Mouse (Mus musculus): ENCODE data around the gene Megf6.
A peak's percentile ranks its signal among the peaks of the same experiment; 100 is the strongest.

Megf6 gene

DNA sequence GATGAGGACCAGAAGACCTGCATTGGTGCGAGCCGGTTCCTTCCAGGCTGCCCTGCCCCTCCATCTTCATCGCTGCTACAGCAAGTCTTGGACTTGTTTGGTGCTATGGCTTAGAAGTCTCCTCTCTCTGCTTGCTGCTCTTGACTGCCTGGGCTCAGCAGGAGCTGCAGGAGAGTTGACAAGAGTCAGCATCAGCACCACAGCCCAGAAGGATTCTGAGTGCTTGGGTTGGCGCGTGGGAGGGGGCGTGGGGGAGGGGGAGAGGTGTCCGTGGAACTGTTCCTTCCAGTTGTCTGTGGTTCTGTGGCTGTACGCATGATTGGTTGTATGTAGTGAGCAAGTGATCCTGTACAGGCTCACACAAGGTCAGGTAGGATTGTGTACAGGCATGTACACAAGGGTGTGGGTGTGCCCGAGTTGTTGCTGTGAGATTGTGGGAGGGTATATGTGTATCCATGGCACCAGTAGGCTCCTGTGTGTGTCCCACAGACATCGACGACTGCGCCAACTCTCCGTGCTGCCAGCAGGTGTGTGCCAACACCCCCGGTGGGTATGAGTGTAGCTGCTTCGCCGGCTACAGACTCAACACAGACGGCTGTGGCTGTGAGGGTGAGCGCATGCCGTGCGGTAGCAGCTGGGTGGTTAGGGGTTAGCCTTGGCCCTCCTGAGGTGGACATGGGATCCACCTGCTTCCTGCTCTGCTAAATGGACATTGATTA is 82.2 kb downstream of the Megf6 start:
- no peak for DNase-seq (ENCODE audit: low spot score)

DNA sequence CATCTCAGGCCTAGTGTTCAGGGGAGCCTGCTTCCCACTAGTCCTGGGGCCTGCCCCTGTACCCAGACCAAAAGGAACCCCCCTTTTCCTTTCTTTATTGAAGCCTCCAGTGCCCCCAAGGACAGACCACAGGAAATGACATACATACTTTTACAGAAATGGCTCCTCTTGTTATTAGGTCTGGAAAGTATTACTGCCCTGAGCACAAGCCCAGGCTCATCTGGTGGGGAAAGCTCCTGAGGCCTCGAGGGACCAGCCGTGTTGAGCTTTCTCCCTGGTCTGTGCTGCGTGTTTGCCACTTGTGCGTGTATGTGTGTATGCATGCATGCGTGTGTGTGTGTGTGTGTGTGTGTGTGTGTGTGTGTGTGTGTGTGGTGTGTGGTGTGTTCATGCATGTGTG is 90.2 kb downstream of the Megf6 start:
- no peak for DNase-seq (ENCODE audit: low spot score)

DNA sequence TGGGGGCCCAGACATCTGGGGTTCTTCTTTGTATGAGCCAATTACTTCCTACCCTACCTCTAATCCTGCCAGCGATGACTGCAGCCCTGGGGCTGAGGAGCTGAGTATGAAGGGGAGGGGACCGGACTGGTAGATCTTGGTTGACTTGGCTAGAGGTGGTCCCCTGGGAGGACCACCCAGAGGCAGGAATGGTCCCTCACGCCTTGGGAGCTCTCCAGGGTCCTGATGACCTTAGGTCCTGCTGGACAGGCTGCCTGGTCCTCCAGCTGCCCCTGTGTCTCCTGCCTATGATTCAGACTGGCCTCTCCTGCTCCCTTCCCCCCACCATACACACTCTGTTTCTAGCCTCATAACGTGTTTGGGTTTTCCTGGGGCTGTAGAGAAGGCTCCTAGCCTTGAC is 91.5 kb downstream of the Megf6 start:
- DNase-seq (ENCODE audit: low spot score) = no peak

DNA sequence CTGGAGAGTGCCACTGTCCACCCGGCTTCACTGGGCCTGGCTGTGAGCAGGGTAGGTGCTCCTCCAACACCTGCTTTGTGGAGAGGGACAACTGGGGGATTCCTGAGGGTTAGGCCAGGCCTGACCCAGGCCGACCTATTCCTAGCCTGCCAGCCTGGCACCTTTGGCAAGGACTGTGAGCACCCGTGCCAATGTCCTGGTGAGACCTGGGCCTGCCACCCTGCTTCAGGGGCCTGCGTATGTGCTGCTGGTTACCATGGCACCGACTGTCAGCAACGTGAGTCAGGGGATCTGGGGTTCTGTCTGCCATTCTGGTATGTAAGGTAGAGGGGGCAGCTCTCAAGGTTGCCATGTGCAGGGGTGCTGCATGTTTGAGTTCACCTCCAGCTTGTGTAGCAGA is 97.0 kb downstream of the Megf6 start:
- no peak for DNase-seq (ENCODE audit: low spot score)

DNA sequence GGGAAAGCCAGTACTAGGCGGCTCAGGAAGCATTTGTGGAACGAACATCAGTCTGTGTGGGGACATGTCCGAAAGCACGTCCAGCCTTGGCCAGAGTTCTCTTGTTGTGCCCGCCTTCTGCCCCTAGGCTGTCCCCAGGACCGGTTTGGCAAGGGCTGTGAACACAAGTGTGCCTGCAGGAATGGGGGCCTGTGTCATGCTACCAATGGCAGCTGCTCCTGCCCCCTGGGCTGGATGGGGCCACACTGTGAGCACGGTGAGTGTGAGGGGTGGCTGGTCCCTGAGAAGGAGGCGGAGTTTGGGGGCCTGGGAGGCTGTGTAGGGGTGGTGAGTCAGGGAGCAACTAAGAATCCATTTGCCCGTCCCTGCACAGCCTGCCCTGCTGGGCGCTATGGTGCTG is 99.0 kb downstream of the Megf6 start:
- DNase-seq (ENCODE audit: low spot score) = no peak

DNA sequence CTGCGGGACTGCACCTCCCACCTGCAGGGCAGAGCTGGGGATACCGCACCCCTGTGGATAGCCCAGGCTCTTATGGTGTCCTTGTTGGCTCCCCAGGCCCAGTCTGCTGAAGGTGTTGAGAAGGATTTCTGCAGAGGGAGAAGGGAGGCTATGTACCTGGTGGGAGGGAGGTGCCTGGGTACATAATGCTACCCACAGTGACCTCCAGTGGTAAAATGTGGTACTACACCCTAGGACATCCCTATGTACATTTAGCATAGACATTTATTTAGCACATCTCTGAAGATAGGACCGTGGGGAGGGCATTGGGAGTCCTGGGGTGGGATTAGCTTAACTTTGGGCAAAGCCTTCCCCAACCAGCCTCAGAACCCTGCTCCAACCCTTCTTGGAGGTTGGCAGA is 102.5 kb downstream of the Megf6 start:
- DNase-seq (ENCODE audit: low spot score) = no peak

DNA sequence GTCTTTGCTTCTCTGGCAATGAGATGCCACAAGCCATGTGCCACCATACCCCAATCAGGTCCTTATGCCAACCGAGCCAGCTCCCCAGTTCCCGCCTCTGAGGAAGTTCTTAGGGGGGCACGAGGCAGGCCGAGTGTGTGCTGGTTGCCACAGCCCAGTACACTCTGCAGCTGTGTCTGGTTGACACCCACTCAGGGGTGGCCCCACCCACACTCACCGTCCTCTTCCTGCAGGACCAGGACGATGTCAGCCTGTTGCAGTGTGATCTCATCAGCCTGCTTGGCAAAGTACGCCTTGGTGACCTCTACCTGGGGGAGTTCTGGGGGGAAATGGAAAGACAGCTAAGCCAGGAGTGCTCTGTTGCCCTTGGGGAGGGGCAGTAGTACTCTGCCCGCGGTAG is 109.0 kb downstream of the Megf6 start:
- no peak for DNase-seq (ENCODE audit: low spot score)

DNA sequence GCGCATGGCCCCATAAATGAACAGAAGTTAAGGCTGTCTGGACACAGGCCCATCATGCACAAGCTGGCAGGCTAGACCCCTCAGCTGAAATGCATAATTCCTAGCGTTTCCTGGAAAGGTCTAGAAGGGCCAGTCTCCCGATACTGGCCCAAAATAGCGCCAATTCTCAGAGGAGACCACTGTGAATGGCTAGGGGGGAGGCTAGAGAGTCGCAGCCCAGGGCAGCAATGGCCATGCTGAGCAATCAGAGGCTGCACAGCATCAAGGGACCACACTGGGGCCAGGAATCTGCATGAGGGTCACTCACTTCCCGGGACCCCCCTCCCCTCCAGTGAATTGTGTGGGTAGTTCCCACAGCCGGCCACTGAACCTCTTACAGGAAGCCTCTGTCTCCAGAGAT is 113.1 kb downstream of the Megf6 start:
- DNase-seq (ENCODE audit: low spot score) = no peak

DNA sequence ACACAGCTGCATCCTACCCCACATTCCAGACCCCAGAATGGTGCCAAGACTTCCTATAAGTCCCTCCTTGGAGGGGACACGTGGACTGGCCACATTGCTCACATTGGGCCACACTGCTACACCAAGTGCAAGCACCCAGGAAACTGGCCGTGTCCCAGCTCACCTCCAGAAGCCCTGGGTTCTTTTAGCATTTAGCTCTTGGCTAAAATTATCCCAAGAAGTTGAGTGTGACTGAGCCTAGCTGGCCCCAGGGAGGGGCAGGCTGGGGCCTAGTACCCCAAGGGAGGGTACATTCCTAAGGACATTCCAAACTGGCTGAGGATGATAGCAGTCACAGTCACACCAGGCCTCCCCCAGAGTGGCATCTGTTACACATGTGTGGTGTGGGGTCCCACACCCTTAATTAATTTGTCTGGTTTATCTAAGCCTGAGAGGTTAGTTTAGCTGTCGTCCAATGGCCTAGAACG is 123.2 kb downstream of the Megf6 start:
- DNase-seq (ENCODE audit: low spot score) = no peak

DNA sequence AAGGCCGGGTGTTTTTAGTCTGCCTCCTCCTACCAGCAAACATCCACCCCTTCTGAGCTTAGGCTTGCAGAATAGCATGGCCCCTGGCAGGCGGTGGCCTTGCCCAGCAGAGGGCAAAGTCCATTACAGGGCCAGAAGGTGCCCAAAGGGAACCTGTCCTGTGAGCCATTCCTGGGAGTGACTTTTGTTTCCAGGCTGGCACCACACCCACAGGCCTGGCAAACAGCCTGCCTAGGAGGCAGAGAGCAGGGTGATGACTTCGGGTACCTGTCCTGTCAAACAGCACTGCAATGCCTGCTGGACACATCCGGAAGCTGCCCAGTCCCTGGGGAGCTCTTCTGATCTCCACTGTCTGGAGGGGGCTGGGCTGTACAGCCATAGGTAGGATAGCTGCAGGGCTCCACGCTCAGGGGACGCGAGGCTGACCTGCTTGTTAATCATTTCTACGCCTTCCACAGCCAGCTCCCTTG is 123.8 kb downstream of the Megf6 start:
- DNase-seq (ENCODE audit: low spot score) = no peak

DNA sequence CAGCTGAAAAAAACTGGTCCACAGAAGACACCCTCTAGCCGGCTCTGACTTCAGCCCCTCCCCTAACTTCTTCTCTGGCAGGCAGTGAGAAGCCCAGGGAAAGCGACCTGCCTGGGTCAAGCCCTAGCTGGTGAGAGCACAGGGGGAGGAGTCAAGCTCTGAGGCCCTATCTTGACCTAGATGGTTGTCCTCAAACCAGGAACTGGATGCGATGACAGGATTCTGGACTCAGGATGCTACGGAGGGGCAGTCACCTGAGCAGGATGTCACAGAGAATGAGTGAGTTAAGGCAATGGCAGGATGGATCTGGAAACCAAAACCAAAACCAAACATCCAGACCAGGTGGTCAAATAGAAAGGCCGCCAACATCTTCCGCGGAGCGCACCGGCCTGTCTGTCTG is 127.2 kb downstream of the Megf6 start:
- DNase-seq (ENCODE audit: low spot score) = no peak

DNA sequence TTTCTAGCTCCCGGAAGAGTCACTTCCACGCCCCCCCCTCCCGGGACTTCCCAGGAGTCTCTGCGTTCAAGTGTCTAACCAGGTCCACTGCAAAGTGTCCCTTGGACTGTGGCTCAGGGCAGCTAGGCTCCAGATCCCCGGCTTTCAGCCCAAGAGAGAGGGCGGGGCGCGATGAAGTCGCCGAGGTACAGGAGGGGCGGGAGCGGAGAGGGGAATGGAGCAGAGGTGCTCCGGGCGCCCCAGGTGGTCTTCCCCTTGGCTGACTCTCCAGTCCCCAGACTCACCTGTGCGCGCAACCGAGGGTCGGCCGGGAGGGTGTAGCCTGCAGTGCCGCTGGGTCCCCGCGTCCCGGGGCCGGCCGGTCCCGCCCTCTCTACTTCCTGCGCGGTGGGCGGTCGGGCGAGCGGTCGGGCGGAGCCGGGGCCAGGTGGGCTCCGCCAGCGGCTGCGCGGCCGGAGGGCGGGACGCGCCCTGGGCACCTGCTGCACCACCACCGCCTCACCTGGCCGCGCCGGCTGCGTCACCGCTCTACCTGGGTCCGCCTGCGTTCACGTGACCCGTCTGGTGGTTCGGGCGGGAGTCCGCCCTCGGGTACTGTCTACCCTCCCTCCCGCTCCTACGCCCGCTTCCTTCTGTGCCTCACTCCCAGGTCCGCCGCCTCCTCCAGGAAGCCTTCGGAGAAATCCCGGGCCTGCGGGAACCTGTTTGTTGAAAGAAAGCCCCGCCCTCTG is 129.2 kb downstream of the Megf6 start:
- DNase-seq (ENCODE audit: low spot score) = peak; percentile 41

DNA sequence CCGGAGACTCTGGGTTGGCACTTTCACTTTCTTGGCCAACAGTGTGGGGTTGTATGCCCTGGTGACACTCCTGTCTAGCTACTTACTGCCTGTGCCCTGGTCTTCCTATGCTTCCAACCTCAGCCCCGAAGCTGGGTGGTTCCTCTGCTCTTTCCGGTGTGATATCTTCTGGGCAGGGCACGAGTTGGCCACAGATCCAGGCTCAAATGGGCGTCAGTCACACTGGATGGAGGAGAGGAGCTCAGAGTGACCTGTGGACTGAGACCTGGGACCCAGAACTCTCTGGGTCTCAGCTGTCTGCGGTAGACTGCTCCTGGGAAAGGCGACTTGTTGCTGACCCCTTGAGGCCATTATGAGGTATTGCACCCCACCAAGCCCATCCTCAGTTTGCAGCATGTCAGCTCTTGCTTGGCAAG is 130.9 kb downstream of the Megf6 start, which contains the start of gene Arhgef16:
Gene Arhgef16, minus strand, starts transcription at position 211 of the 416 bp plus-strand sequence.
- DNase-seq (ENCODE audit: low spot score) = peak; percentile 28

DNA sequence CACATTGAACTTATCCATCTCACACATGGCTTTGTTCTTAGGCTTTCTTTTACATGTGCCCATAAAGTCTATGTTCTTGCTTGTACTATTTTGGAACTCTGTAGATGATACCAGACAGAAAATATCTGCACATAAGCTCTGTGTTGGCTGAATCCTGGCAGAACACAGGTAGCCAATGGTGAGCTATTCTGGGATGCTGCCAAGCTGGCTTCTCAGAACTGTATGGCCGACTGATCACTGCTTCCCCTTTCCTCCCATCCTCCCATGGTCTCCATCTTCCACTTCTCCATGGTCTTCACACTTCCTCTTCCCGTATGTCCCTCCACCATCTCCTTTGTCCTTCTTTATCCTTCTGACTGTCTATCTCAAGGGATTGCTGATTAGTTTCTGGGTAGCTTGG is 138.6 kb downstream of the Megf6 start:
- no peak for DNase-seq (ENCODE audit: low spot score)

DNA sequence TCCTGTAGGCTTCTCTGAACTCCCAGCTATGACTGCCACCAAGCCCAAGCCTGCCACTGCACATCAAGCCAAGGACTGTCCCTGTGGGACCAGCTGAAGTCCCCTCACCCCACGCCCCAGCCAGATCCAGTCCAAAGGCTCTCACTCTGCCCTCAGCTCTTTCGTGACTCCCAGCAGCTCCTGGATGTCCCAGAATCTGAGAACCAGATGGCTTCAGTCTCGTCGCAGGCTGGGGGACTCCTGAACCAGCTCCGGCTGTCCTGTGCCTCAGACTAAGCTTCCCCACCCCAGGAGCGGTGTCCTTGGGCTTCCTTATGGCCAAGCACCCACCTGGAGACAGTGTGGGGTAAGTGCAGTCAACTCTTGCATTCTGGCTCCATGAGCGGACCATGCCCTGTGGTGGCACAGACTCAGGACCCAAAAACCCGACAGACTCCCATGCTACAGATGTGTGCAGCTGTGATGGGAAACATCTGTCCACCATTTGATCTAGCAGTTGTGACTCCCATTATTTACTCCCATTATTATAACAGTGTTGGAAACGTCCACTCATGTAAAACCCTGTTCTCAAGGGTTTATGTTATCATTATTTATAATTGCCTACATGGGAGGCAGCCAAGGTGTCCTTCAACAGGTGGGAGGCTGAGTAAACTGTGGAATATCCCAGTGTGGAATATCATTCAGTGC is 140.2 kb downstream of the Megf6 start:
- no peak for DNase-seq (ENCODE audit: low spot score)

DNA sequence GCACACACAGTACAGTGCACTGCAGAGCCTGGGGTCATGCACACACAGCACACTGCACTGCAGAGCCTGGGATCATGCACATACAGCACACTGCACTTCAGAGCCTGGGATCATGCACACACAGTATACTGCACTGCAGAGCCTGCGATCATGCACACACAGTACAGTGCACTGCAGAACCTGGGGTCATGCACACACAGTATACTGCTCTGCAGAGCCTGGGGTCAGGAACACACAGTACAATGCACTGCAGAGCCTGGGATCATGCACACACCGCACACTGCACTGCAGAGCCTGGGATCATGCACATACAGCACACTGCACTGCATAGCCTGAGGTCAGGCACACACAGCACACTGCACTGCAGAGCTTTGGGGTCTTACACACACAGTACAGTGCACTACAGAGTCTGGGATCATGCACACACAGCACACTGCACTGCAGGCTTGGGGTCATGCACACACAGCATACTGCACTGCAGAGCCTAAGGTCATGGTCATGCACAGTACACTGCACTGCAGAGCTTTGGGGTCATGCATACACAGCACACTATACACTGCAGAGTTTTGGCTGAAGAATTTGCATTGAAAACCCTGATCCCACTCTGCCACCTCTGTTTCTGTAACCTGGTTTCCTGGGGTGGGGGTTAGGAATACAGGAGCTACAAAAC is 141.7 kb downstream of the Megf6 start:
- DNase-seq (ENCODE audit: low spot score) = no peak

DNA sequence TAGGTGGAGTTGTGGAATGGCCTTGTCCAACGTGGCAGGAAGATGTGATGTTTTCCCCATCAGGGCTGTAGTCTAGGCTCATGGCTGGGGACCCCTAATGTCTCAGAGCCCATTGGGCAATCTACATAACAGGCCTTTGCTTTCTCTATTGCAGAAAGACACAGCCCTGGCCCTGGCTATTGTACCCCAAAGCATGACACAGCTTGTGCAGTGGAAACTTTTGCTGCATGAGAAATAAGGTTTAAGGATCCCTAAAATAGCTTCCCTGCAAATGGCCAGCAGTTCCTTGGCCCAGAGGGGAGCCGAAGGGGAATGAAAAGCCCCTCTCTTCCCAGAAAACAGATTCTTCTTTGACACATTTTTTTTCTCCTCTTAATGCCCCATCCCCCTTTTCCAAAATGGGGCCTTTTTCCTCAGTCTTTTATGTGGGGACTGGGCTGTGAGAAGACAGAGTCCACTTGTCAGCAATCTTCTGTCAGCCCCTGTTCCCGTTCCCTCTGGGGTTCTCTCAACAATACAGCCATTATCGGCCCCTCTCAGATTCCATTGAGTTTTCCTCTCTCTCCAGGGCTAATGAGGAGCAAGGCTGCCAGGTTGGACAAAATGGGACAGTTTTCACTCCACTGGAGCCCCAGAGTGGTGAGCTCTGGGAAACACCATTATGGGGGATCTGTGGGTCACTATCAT is 142.5 kb downstream of the Megf6 start:
- DNase-seq (ENCODE audit: low spot score) = no peak

DNA sequence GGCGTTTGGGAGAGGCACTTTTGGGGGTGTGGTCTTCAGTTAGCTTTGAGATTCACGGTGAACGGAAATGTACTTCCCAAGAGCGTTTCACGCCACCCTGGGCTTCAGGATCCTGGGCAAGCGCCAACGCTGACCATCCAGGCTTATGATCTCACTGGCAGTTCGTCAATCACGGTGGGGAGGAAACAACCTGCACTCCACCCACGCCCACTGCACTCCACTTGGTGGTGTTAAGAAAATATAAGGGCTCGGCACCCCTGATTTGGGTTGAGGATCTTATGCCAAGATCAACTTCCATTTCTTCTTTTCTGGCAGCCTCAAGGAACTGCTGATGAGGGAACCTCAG is 143.1 kb downstream of the Megf6 start:
- DNase-seq (ENCODE audit: low spot score) = no peak

Data from ovary, postnatal 36 days (tissue).